Mouse (Mus musculus): ENCODE results near the gene Higd1c. TPM values are rescaled to one million over a fixed set of nuclear protein-coding genes. Genes with fewer than 3 reads are reported as not detected.
"Not testable (repeated sequence)": the region's sequence is repeated elsewhere in the genome, so short reads cannot be mapped to it uniquely, and the experiment has no call there.

Higd1c gene
- polyA plus RNA-seq, 1 experiment = not detected

DNA sequence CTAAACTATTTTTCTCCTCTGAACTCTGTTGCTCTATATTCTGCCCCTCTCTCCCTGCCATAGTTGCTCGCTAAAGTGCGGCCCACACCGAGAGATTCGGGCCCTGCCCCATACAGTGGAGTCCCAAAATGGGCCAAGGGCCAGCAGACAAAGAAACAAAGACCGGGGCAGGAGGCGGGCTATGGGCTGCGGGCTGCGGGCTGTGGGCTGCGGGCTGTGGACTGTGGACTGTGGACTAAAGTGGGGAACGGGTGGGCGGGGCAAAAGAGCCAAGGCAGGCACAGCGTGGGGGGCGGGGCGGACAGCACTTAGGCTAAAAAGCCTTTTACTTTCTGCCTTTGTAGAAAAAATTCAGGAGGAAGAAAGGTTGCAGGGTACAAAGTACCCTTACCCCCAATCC is 17.6 kb upstream of the Higd1c start:
- no peak overlapping the region for H3K27ac ChIP-seq (ENCODE audit: insufficient read depth, low read length)
- TF ChIP-seq CTCF (IDR thresholded peaks at IDR 0.05; ENCODE audit: extremely low read depth, insufficient read depth, insufficient read length, insufficient replicate concordance) = no peak
- TF ChIP-seq POLR2A (IDR thresholded peaks at IDR 0.05; ENCODE audit: low read depth, low read length) = no peak
- DNase-seq (ENCODE audit: low read depth in 1 of 2, low spot score in 2 of 2) = no peak

DNA sequence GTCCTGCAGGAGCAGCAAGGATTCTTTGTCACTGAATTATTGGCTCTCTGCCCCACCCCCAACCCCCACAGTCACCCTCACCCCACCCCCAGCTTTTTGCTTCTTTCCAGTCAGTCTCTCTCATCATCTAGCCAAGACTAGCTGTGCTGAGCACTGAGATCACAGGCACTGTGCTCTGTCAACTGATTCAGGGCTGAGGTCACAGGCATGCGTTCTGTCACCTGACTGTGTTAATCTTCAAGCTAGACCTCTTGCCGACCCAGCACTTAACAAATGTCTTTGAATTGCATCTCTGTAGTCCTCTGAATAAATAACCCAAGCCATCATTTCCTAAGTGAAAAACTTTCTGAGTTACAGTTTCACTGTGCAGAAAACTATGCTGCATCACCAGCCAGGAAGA is 14.8 kb upstream of the Higd1c start:
- DNase-seq (ENCODE audit: low read depth in 1 of 2, low spot score in 2 of 2) = no peak
- no peak for TF ChIP-seq CTCF (IDR thresholded peaks at IDR 0.05; ENCODE audit: extremely low read depth, insufficient read depth, insufficient read length, insufficient replicate concordance)
- TF ChIP-seq POLR2A (IDR thresholded peaks at IDR 0.05; ENCODE audit: low read depth, low read length) = no peak
- 70% methylated on average over 2 of the region's 2 CpGs for WGBS

More for the DNA sequence above, 17.6 kb upstream of the Higd1c start:
- Histone ChIP-seq H3K4me1 (ENCODE audit: control insufficient read depth, insufficient read depth, insufficient read length) (no peaks in the 10 kb centered on the region), H3K27me3 (ENCODE audit: control insufficient read depth, insufficient read depth, low read length) (no peaks in the 10 kb centered on the region), H3K36me3 (ENCODE audit: control insufficient read depth, insufficient read depth, low read length) (no peaks in the 10 kb centered on the region), H3K4me3 (ENCODE audit: extremely low read depth, insufficient read depth, insufficient read length) (no peak overlapping the region)
- 91% methylated on average over 14 of the region's 14 CpGs for WGBS

DNA sequence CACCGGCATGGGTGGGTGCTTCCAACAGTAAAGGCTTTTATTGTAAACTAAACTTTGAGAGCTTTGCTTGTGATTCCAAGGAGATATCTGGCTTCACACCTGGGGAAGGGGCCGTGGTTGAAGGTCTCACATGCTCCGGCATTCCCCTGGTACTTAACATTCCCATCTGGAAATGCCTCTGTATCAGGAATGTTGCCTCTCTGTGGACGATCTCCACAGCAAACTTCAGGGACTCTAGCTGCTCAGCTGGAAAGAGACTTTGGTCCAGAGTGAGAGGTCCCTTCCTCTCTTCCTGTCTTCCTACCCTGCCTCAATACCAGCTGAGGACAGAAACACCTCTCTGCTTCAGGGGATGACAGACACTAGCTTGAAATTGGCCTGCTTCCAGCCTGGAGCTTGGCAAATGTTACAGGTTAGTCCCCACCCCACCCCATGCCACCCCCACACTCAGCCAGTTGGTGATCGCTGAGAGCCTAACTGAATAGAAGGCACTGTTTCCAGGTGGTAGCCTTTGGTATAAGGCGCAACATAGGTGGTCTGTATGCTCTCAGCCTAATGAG is 12.8 kb upstream of the Higd1c start:
- Histone ChIP-seq H3K27ac (ENCODE audit: insufficient read depth, low read length) (no peak overlapping the region), H3K27me3 (ENCODE audit: control insufficient read depth, insufficient read depth, low read length) (no peaks in the 10 kb centered on the region), H3K4me1 (ENCODE audit: control insufficient read depth, insufficient read depth, insufficient read length) (no peaks in the 10 kb centered on the region), H3K36me3 (ENCODE audit: control insufficient read depth, insufficient read depth, low read length) (no peaks in the 10 kb centered on the region), H3K4me3 (ENCODE audit: extremely low read depth, insufficient read depth, insufficient read length) (no peak overlapping the region)
- no peak for TF ChIP-seq CTCF (IDR thresholded peaks at IDR 0.05; ENCODE audit: extremely low read depth, insufficient read depth, insufficient read length, insufficient replicate concordance)
- TF ChIP-seq POLR2A (IDR thresholded peaks at IDR 0.05; ENCODE audit: low read depth, low read length) = no peak
- 78% methylated on average over 6 of the region's 6 CpGs for WGBS
- no peak for DNase-seq (ENCODE audit: low read depth in 1 of 2, low spot score in 2 of 2)

More for the DNA sequence above, 14.8 kb upstream of the Higd1c start:
- Histone ChIP-seq H3K27ac (ENCODE audit: insufficient read depth, low read length) (no peak overlapping the region), H3K4me1 (ENCODE audit: control insufficient read depth, insufficient read depth, insufficient read length) (no peaks in the 10 kb centered on the region), H3K27me3 (ENCODE audit: control insufficient read depth, insufficient read depth, low read length) (no peaks in the 10 kb centered on the region), H3K4me3 (ENCODE audit: extremely low read depth, insufficient read depth, insufficient read length) (no peak overlapping the region), H3K36me3 (ENCODE audit: control insufficient read depth, insufficient read depth, low read length) (no peaks in the 10 kb centered on the region)

DNA sequence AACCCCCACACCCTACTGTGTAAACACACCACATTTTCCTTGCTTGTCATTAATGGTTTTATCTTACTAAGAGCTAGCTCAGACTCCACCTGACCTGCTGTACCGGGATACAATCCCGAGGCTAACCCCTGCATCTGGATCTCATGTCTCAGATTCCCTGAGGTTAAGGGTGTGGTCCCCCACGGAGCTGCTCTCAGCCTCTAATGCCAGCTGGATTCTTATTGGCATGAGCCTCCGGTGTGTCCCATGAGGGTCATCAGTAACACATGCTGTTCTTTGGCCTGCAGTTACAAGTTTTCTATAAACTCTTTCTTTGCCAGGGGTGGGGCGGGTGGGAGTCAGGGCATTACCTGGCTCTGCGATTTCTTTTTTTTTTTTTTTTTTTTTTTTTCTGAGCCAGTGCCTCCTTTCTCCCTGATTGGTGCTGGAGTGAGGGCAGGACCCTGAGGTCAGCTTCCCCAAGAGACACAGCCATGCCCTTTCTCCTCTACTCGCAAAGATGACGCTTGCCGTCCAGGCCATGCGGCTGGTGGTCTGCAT is 11.6 kb upstream of the Higd1c start, which contains the start of the genes Methig1 and Mettl7a2:
Gene Methig1, plus strand, starts transcription at position 439 of the 540 bp plus-strand sequence.
Gene Mettl7a2, plus strand, starts transcription at position 490 of the 540 bp plus-strand sequence.
- no peaks in the 10 kb centered on the region for H3K27me3 ChIP-seq (ENCODE audit: control insufficient read depth, insufficient read depth, low read length)
- no peak for DNase-seq (ENCODE audit: low read depth in 1 of 2, low spot score in 2 of 2)

DNA sequence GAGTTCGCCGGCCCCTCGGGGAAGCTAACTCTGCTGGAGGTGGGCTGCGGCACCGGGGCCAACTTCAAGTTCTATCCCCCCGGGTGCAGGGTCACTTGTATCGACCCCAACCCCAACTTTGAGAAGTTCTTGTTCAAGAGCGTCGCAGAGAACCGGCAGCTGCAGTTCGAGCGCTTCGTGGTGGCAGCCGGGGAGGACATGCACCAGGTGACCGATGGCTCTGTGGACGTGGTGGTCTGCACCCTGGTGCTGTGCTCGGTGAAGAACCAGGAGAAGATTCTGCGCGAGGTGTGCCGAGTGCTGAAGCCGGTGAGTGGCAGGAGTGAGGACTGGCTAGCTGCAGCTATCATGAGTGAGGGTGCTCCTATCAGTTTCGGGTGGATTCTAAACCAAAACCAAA is 10.9 kb upstream of the Higd1c start:
- H3K27ac ChIP-seq (ENCODE audit: insufficient read depth, low read length); H3K36me3 ChIP-seq (ENCODE audit: control insufficient read depth, insufficient read depth, low read length); H3K4me1 ChIP-seq (ENCODE audit: control insufficient read depth, insufficient read depth, insufficient read length); H3K27me3 ChIP-seq (ENCODE audit: control insufficient read depth, insufficient read depth, low read length); DNase-seq (ENCODE audit: low read depth in 1 of 2, low spot score in 2 of 2); H3K4me3 ChIP-seq (ENCODE audit: extremely low read depth, insufficient read depth, insufficient read length): not testable (repeated sequence)
- 90% methylated on average over 22 of the region's 22 CpGs for WGBS

More for the DNA sequence above, 11.6 kb upstream of the Higd1c start, which contains the start of the genes Methig1 and Mettl7a2:
- H3K4me1 ChIP-seq (ENCODE audit: control insufficient read depth, insufficient read depth, insufficient read length) = no peaks in the 10 kb centered on the region
- no peaks in the 10 kb centered on the region for H3K36me3 ChIP-seq (ENCODE audit: control insufficient read depth, insufficient read depth, low read length)
- H3K4me3 ChIP-seq (ENCODE audit: extremely low read depth, insufficient read depth, insufficient read length) = no peak within 1 kb of the TSS
- TF ChIP-seq POLR2A (IDR thresholded peaks at IDR 0.05; ENCODE audit: low read depth, low read length) (no peak), CTCF (IDR thresholded peaks at IDR 0.05; ENCODE audit: extremely low read depth, insufficient read depth, insufficient read length, insufficient replicate concordance) (no peak)
- WGBS = 90% methylated on average over 10 of the region's 10 CpGs
- no peak within 1 kb of the TSS for H3K27ac ChIP-seq (ENCODE audit: insufficient read depth, low read length)

DNA sequence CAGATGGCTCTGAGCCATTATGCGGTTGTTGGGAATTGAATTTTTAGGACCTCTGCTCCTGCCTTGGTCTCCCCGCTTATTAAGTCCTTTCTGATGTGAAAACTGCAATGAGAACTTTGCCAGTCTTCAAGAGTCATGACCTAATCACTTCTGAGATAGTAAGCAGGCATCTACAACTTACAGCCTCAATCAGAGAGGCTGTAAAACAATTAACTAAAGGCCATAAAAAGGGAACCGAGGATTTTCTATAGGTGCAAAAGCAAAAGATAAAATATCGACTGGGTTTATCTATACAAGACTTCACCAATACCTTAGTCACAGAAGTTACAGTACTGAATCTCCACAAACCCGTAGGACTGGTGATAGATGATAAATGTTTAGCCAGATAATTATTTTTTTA is 8.5 kb upstream of the Higd1c start:
- no peaks in the 10 kb centered on the region for H3K36me3 ChIP-seq (ENCODE audit: control insufficient read depth, insufficient read depth, low read length)
- no peak for DNase-seq (ENCODE audit: low read depth in 1 of 2, low spot score in 2 of 2)
- WGBS = 70% methylated on average over 5 of the region's 5 CpGs
- H3K27ac ChIP-seq (ENCODE audit: insufficient read depth, low read length) = no peak overlapping the region
- no peaks in the 10 kb centered on the region for H3K27me3 ChIP-seq (ENCODE audit: control insufficient read depth, insufficient read depth, low read length)
- no peaks in the 10 kb centered on the region for H3K4me1 ChIP-seq (ENCODE audit: control insufficient read depth, insufficient read depth, insufficient read length)
- TF ChIP-seq POLR2A (IDR thresholded peaks at IDR 0.05; ENCODE audit: low read depth, low read length) (no peak), CTCF (IDR thresholded peaks at IDR 0.05; ENCODE audit: extremely low read depth, insufficient read depth, insufficient read length, insufficient replicate concordance) (no peak)
- no peak overlapping the region for H3K4me3 ChIP-seq (ENCODE audit: extremely low read depth, insufficient read depth, insufficient read length)

DNA sequence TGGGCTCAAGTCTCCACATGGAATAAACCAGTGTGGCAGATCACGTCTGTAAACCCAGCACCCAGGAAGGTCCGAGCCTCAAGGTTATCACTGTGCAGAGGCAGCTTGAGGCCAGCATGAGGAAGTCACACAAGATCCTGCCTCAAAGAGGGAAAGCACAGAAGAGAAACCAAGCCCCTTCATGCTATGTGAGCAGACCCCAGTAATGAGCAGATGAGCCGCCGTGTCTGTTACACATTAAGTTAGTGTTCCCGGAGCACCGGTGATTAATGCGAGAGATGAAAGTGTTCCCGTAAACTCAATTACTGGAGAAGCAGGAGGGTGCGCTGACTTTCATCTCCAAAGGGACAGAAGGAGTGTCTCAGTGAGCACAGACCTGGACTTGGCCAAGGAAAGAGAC is 1.6 kb downstream of the Higd1c start:
- not testable (repeated sequence) for DNase-seq (ENCODE audit: low read depth in 1 of 2, low spot score in 2 of 2); H3K27me3 ChIP-seq (ENCODE audit: control insufficient read depth, insufficient read depth, low read length)
- WGBS = 88% methylated on average over 9 of the region's 9 CpGs

More for the DNA sequence above, 1.6 kb downstream of the Higd1c start:
- H3K36me3 ChIP-seq (ENCODE audit: control insufficient read depth, insufficient read depth, low read length); H3K27ac ChIP-seq (ENCODE audit: insufficient read depth, low read length); H3K4me1 ChIP-seq (ENCODE audit: control insufficient read depth, insufficient read depth, insufficient read length); H3K4me3 ChIP-seq (ENCODE audit: extremely low read depth, insufficient read depth, insufficient read length): not testable (repeated sequence)

Data from spleen, adult 2 months (tissue).